Mouse (Mus musculus): ENCODE data around the gene Emcn. TPM values are rescaled to one million over a fixed set of nuclear protein-coding genes. Genes with fewer than 3 reads are reported as not detected.

Gene Emcn
- polyA plus RNA-seq (2012; rRNA removed) = 16.0 and 34.2 TPM in 2 replicates

DNA sequence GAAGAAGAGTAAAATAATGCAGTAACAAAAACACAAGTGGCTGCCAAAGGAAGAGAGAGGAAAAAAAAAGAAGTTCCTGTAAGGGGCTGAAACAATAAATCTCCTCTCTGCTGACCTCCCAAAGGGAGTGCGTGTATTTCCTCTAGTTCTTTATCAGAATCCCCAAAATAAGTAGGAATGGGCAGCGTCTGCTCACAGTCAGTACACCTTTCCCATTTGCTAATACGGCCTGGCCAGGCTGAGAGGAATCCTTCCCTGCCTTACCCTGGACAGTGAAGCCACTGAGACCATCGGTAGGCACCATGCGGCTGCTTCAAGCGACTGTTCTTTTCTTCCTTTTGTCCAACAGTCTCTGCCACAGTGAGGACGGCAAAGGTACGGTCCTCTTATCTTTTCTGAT, at the start of gene Emcn:
Gene Emcn (plus strand): TSS at position 130 of the 400 bp plus-strand sequence.

Measured in central nervous system, embryonic 11.5 days (tissue).